Mouse (Mus musculus): ENCODE measurements at regions not wholly inside any gene's neighbourhood (a gene's known extent, or its start where the extent isn't known, plus 50 kb on each side); places are given as distances from the start of the nearest gene placed in this dataset.

DNA sequence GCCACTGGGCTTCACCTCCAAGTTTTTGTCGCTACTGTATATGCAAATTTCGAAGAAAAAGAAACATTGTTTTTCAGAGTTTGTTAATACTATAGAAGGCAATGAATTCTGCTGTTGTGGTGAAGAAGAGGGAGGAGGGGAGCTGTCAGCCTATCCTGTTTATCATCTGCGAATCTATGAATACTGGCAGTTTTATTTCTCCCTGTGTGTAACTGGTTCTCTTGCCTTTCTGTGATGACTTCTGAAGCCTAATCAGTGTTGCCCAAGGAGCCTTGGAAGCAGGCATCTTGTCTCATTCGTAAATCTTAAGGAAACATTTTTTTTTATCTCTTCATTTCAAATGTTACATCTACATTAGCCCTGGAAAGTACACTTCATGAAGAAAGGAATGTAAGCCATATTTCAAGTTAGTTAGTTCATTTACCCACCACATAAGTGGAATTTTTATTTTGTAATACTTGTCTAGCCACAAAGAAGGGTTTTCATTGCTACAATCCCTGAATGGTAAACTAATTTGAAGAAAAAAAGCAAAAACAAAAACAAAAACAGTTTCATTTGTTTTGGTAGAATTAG, 251.5 kb upstream of the Fn1 start:
- no peak for DNase-seq (ENCODE audit: low spot score in 2 of 2)

- no peak for DNase-seq (ENCODE audit: low spot score in 2 of 2)
These were observed 247.4 kb upstream of the Fn1 start for GRCm38 (mm10) chr1:71900106-71901074.

DNA sequence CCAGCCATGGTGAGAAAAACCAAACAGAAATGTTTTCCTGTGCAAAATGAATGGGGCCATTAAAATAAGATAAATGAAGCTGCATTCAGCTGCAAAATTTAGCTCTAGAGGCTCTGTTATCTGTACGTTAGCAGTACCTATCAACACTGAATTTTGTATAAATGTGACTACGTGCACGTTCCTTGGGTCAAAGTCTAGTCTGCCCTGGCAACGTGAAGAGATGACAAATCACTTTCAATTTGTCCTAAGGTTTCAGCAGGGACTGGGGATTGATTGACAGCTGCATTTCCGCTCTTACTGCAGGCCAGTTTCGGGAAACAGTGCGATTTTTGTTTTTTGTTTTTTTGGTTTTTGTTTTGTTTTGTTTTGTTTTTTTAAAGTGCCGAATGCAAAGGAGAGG, 246.1 kb upstream of the Fn1 start:
- DNase-seq (ENCODE audit: low spot score in 2 of 2): no peak

GRCm38 (mm10) chr1:71898198-71898597, 245.2 kb upstream of the Fn1 start:
- DNase-seq (ENCODE audit: low spot score in 2 of 2): no peak

- no peak for DNase-seq (ENCODE audit: low spot score in 2 of 2)
These were observed 244.6 kb upstream of the Fn1 start for GRCm38 (mm10) chr1:71897464-71898051.

GRCm38 (mm10) chr1:71896141-71896725, 243.2 kb upstream of the Fn1 start:
- DNase-seq (ENCODE audit: low spot score in 2 of 2): no peak

- DNase-seq (ENCODE audit: low spot score in 2 of 2): no peak
These were observed 240.6 kb upstream of the Fn1 start for GRCm38 (mm10) chr1:71893636-71894035.

- no peak for DNase-seq (ENCODE audit: low spot score in 2 of 2)
These were observed 234.8 kb upstream of the Fn1 start for GRCm38 (mm10) chr1:71887809-71888208.

DNA sequence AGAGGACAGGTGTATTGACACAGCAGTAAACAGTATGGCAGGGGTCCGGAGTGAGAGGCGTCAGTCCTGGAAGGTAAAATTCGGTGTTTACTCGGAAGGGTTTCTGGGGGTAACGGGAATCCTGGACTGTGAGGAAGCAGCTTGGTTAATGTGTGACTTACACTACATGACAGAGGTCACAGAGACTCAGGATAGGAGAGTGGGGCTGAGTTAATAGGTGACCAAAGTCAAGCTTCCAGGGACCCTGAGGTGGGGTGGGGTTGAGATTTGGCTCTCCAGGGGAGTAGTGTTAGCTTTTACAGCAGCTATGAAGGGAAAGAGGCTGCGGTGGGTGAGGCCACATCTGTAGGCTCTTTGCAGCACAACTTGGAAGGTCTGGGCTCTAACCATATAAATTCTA, 233.9 kb upstream of the Fn1 start:
- DNase-seq (ENCODE audit: low spot score in 2 of 2): no peak

DNA sequence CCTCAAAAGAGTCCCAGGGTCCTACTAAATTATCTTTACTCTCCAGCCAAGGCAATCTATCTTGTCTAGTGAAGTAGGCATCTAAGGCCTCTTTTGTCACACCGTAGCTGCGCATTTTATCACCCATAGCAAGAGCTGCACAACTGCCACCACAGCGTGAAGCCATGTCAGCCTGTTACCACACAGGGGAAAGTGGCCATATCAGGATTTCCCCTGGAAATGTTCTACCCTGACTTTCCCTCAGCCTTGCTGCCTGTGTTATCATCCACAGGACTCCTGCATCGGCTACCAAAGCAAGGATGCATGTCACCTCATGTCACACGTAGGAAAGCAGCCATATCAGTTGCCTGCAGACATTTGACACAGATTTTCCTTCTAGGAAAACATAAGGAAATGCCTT, 233.2 kb upstream of the Fn1 start:
- DNase-seq (ENCODE audit: low spot score in 2 of 2): no peak

DNA sequence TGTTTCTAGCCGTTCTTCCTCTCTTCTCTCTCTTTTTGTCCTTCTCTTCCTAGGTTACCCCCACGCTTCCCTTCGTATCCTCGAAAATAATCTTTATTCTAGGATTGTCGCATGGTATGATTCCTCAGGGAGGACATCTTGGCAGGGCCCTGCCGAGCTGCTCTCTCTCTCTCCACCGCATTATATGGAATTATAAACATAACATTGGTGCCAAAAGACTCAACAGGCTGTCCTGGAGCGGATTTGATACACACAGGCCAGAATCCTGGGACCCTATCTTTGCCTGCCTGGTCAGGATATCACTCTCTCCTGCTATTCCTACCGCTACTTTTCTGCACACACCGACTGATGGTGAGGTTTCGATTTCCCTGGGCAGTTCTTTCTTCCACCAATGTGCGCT, 228.9 kb upstream of the Fn1 start:
- DNase-seq (ENCODE audit: low spot score in 2 of 2): no peak

DNA sequence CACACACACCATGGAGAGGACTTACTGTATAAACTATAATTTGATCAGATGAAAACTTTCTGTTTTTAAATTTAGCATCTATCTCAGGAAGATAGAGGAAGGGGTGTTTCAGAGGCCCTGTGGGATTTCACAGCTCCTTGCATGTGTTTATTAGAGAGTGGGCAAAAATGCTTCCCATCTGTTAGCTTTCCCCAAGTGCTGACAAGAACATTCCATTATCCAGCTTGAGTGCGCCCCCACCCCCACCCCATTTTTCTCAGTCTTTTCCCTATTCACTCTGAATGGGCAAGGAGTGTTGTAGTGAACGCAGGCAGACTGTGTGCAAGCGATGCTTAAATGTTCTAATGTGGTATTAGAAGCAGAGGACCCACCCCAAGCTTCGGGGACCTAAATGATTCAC, 228.2 kb upstream of the Fn1 start:
- DNase-seq (ENCODE audit: low spot score in 2 of 2): no peak

GRCm38 (mm10) chr1:71880480-71880879, 227.5 kb upstream of the Fn1 start:
- DNase-seq (ENCODE audit: low spot score in 2 of 2): no peak

DNA sequence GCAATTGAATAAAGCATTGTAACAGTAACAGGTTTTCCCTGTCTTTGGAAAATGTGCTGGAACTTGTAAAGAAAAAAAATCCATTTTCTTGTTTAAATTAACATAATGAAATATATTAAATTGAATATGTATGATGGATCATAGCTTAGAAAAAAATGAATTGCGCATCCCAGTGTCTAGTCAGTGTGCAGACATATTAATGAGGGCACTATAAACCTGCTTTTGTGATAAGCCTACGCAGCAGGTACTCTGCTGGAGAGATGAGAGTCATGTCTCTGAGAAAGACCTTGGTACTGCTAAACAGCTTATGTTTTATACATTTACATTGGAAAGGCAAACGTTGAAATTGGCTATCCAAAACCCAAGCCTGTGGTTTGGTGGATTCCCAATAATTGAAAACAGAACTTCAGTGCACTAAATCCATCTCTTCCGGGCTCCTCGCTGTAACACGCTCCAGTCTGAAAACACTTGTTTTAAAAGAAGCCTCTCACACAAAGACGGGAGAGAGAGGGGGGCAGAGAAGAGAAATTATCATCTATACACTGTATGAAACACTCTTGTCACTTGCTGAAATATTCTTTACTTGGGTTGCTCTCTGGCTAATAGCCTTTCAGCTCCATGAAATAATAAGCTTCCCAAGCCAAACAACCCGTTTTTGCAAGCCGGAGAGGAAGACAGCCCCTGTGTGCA, 223.9 kb upstream of the Fn1 start:
- no peak for DNase-seq (ENCODE audit: low spot score in 2 of 2)

- no peak for DNase-seq (ENCODE audit: low spot score in 2 of 2)
These were observed 221.0 kb upstream of the Fn1 start for GRCm38 (mm10) chr1:71874037-71874436.

DNA sequence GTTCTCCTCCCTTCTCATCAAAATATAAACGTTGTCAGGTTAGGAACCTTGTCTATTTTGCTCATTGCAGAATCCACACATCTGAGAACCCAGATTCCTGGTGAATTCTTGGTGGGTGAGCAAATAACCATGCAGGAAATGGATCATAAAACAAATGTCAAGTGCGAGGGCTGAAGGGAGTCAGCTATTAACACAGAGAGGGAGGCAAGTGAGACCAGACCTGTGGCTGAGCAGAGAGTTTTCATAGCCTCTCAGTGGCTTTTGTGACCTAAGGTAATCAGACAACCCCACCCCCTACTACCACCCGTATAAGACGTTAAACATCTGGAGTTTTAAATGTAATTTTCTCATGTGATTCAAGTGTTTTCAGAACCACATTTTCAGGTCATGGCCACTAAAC, 212.7 kb upstream of the Fn1 start:
- DNase-seq (ENCODE audit: low spot score in 2 of 2): no peak

DNA sequence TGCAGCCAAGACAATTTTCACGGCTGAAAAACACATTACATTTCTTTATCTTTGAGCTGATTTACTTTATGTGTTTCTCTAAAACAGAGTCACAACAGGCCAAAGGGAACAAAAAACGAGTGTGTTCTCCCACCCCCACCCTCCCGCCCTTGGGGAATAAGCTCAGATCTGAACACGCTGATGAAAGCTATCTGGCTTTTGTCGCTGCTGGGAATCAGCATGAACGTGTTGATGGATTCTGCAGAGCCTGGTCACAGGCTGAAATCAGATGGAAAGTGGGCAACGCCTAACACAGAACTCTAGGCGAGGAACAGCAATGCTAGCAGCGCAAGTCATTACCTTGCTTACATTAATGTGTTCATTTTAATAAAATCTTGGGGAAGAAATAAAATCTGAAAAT, 211.7 kb upstream of the Fn1 start:
- DNase-seq (ENCODE audit: low spot score in 2 of 2): no peak

GRCm38 (mm10) chr1:71853212-71853611, 200.2 kb upstream of the Fn1 start:
- DNase-seq (ENCODE audit: low spot score in 2 of 2): no peak

- DNase-seq (ENCODE audit: low spot score in 2 of 2): no peak
These were observed 198.3 kb upstream of the Fn1 start for GRCm38 (mm10) chr1:71851268-71851667.

DNA sequence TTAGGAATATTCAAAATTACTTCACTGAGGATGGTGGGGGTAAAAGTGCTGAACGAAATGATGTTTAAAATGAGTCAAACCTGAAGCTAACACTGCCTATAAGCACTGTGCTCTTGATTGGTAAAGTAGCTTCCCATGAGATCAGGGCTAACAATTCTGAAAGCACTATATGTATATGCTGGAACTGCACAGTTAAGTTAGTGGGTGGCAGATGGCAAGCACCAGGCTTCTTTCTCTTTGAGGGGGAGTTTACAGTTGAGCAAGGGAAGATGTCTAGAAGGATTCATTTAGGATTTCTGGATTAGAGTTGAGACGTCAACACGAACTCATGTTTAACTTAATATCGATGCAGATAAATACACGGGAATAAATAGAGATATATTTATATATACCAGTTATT, 195.7 kb upstream of the Fn1 start:
- DNase-seq (ENCODE audit: low spot score in 2 of 2): no peak

DNA sequence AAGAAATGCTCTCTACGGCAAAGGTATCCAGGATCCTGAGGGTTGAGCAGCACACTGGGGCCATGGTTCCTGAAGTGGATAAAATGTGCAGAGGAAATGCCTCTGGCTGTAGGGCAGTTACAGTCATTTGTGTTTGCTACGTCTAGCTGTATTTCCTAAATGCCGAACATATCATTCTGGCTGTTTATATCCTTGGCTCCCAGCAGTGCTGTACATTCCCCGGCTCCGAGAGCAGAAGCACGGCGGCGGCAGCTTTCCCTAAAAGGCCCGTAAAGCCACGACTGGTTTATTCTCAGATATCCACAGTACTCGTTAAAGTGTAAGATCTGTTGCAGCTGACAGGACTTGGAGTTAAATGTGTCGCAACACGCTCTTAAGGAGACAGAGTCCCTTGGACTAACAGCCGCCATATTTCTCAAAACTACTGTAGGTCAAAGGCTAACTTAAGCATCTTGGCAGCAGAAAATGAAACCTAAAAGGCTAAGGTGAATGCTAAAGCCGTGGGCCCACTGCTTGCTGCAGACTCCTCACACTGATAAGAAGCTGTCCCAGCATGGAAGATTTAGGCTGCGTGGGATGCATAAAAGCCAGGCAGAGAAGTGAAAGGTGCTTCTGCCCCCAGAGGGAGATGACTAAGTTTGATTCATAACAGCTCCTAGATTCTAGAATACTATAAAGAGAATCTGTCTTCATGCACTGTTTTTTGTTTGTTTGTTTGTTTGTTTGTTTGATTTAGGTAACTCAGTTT, 192.1 kb upstream of the Fn1 start:
- no peak for DNase-seq (ENCODE audit: low spot score in 2 of 2)
